Mouse (Mus musculus) limb, embryonic 11.5 days (tissue): ENCODE data around the gene Gm44973. TPM values are rescaled to one million over a fixed set of nuclear protein-coding genes. Genes with fewer than 3 reads are reported as not detected.

ENCODE experiments used
- ATAC-seq: fragments of 200-750 bp; cut with Nextera tagmentation; 2 replicates; pipeline ENCODE4 v1.8.0; 2017; ENCODE audit warnings: low read depth; ENCODE audit not compliant: insufficient number of reproducible peaks, low FRiP score, low TSS enrichment
- DNase-seq: peaks from one replicate; pipeline ENCODE4 v3.0.0-alpha.2; 2015; ENCODE audit warnings: low spot score
- H3K27ac ChIP-seq: fragments of 300-500 bp; sonication (generic); replicated peaks from 2 replicates; pipeline ENCODE4 v1.5.1; 2014; ENCODE audit warnings: low read depth, mild to moderate bottlenecking, low read length
- H3K27me3 ChIP-seq: fragments of 300-500 bp; sonication (generic); 2 replicates; pipeline ENCODE4 v1.6.1; 2014; ENCODE audit warnings: mild to moderate bottlenecking, low read length, mixed read lengths; ENCODE audit not compliant: control insufficient read depth, insufficient read depth
- H3K36me3 ChIP-seq: fragments of 300-500 bp; sonication (generic); 2 replicates; pipeline ENCODE4 v1.6.1; 2014; ENCODE audit warnings: mild to moderate bottlenecking, low read length, moderate library complexity, mixed read lengths; ENCODE audit not compliant: control insufficient read depth, insufficient read depth
- H3K4me1 ChIP-seq: fragments of 300-500 bp; sonication (generic); 2 replicates; pipeline ENCODE4 v1.6.1; 2014; ENCODE audit warnings: low read length, mixed read lengths; ENCODE audit not compliant: control insufficient read depth, insufficient read depth
- H3K4me2 ChIP-seq: fragments of 300-500 bp; sonication (generic); 2 replicates; pipeline ENCODE4 v1.6.1; 2014; ENCODE audit warnings: low read depth, mild to moderate bottlenecking, moderate library complexity; ENCODE audit not compliant: severe bottlenecking
- H3K4me3 ChIP-seq: fragments of 300-500 bp; sonication (generic); 2 replicates; pipeline ENCODE4 v1.5.1; 2014; ENCODE audit warnings: low read depth, low read length
- H3K9ac ChIP-seq: fragments of 300-500 bp; sonication (generic); 2 replicates; pipeline ENCODE4 v1.6.1; 2014; ENCODE audit warnings: mild to moderate bottlenecking, low read length
- H3K9me3 ChIP-seq: fragments of 300-500 bp; sonication (generic); 2 replicates; pipeline ENCODE4 v1.6.1; 2016; ENCODE audit warnings: low read length; ENCODE audit not compliant: control insufficient read depth
- WGBS: fragments of 180-500 bp; shearing (Covaris S2); extraction: QIAGEN DNeasy Blood & Tissue Kit; methylation state at CpG from one replicate; pipeline ENCODE4 v1.1.7; 2014; 5-methylcytosine and 5-hydroxymethylcytosine counted together
- polyA plus RNA-seq: library from polyadenylated mRNA; unstranded; fragments of >200 nt; fragmentation: Nextera tagmentation; extraction: Ambion mirVana; gene quantifications from 2 replicates; pipeline ENCODE4 v1.2.1, GENCODE M21; 2014

The Gm44973 gene
- polyA plus RNA-seq, 1 experiment from 2014 or later, result 0.45 TPM

GRCm38 (mm10) chr7:5047313-5047712 is 32.0 kb downstream of the Gm44973 start:
- Histone ChIP-seq H3K27ac (no peak overlapping the region), H3K4me1 (peaks cover 3% of the 10 kb centered on the region), H3K9me3 (no peaks in the 10 kb centered on the region), H3K4me3 (no peak overlapping the region), H3K27me3 (peaks cover 6% of the 10 kb centered on the region), H3K4me2 (no peak overlapping the region), H3K9ac (no peak overlapping the region), H3K36me3 (no peaks in the 10 kb centered on the region)
- WGBS, result 37% methylated on average over 2 of the region's 2 CpGs
- ATAC-seq (no peak), DNase-seq (no peak)

- Histone ChIP-seq H3K9me3 (no peaks in the 10 kb centered on the region), H3K4me3 (peak within 1 kb of the TSS; percentile 64), H3K27me3 (peaks cover 46% of the 10 kb centered on the region), H3K27ac (no peak within 1 kb of the TSS), H3K9ac (peak within 1 kb of the TSS; percentile 72), H3K36me3 (no peaks in the 10 kb centered on the region), H3K4me2 (peak within 1 kb of the TSS; percentile 90), H3K4me1 (peaks cover 12% of the 10 kb centered on the region)
- ATAC-seq (peak; percentile 61), DNase-seq (peak; percentile 91)
- WGBS, result under 1% methylated on average over 65 of the region's 65 CpGs
Measured at GRCm38 (mm10) chr7:5051193-5052192, 36.2 kb downstream of the Gm44973 start, which contains the start of gene Zfp580. TSS of gene Zfp580 (plus strand) at chr7:5051538.

GRCm38 (mm10) chr7:5052438-5052837 is 37.1 kb downstream of the Gm44973 start:
- no peak overlapping the region for H3K27ac ChIP-seq
- peak; percentile 27 for DNase-seq

GRCm38 (mm10) chr7:5052931-5053343 is 37.6 kb downstream of the Gm44973 start:
- Histone ChIP-seq H3K36me3 (no peaks in the 10 kb centered on the region), H3K4me3 (peak overlapping the region; percentile 64), H3K9ac (peak overlapping the region; percentile 30; the same call in 1 of the 2 replicates), H3K4me2 (peak overlapping the region; percentile 90), H3K27ac (no peak overlapping the region), H3K4me1 (peaks cover 12% of the 10 kb centered on the region), H3K9me3 (peaks cover 5% of the 10 kb centered on the region; the same call in 1 of the 2 replicates), H3K27me3 (peaks cover 60% of the 10 kb centered on the region)
- 0 out of 2 replicates have a peak, but pooled peaks have one; percentile 23 for ATAC-seq
- 2% methylated on average over 45 of the region's 45 CpGs for WGBS
- DNase-seq, result peak; percentile 23

More at GRCm38 (mm10) chr7:5052438-5052837, 37.1 kb downstream of the Gm44973 start:
- WGBS, result 7% methylated on average over 12 of the region's 12 CpGs
- Histone ChIP-seq H3K36me3 (no peaks in the 10 kb centered on the region), H3K9ac (no peak overlapping the region; the same call in 1 of the 2 replicates), H3K9me3 (peaks cover 3% of the 10 kb centered on the region; the same call in 1 of the 2 replicates), H3K4me1 (peaks cover 12% of the 10 kb centered on the region), H3K27me3 (peaks cover 55% of the 10 kb centered on the region), H3K4me3 (peak overlapping the region; percentile 64), H3K4me2 (peak overlapping the region; percentile 90)
- ATAC-seq, result no peak

- Histone ChIP-seq H3K9me3 (peaks cover 5% of the 10 kb centered on the region; the same call in 1 of the 2 replicates), H3K27ac (no peak overlapping the region), H3K4me2 (peak overlapping the region; percentile 48), H3K9ac (no peak overlapping the region), H3K36me3 (no peaks in the 10 kb centered on the region), H3K4me3 (peak overlapping the region; percentile 64), H3K4me1 (peaks cover 12% of the 10 kb centered on the region), H3K27me3 (peaks cover 63% of the 10 kb centered on the region)
- ATAC-seq (no peak), DNase-seq (peak; percentile 53)
- 9% methylated on average over 32 of the region's 32 CpGs for WGBS
Measured at GRCm38 (mm10) chr7:5053456-5054179, 38.3 kb downstream of the Gm44973 start.

GRCm38 (mm10) chr7:5056651-5057263 is 41.5 kb downstream of the Gm44973 start:
- 3% methylated on average over 53 of the region's 55 CpGs for WGBS
- Histone ChIP-seq H3K27me3 (peaks cover 63% of the 10 kb centered on the region), H3K4me3 (peak overlapping the region; percentile 52), H3K9me3 (peaks cover 5% of the 10 kb centered on the region; the same call in 1 of the 2 replicates), H3K9ac (peak overlapping the region; percentile 72), H3K4me1 (peaks cover 20% of the 10 kb centered on the region), H3K36me3 (no peaks in the 10 kb centered on the region), H3K4me2 (peak overlapping the region; percentile 74), H3K27ac (no peak overlapping the region)
- ATAC-seq (no peak), DNase-seq (peak; percentile 65)

GRCm38 (mm10) chr7:5057381-5057780 is 42.1 kb downstream of the Gm44973 start:
- ATAC-seq (no peak), DNase-seq (no peak)
- Histone ChIP-seq H3K27ac (no peak overlapping the region), H3K4me1 (peaks cover 17% of the 10 kb centered on the region), H3K9ac (peak overlapping the region; percentile 72), H3K27me3 (peaks cover 57% of the 10 kb centered on the region), H3K4me2 (peak overlapping the region; percentile 74), H3K4me3 (peak overlapping the region; percentile 52), H3K36me3 (no peaks in the 10 kb centered on the region), H3K9me3 (peaks cover 5% of the 10 kb centered on the region; the same call in 1 of the 2 replicates)
- WGBS, result 39% methylated on average over 8 of the region's 8 CpGs
